Mouse (Mus musculus) adrenal gland, postnatal 25 days (tissue): ENCODE data around the gene Rmnd5b. TPM values are rescaled to one million over a fixed set of nuclear protein-coding genes. Genes with fewer than 3 reads are reported as not detected.
"Not testable (repeated sequence)": the region's sequence is repeated elsewhere in the genome, so short reads cannot be mapped to it uniquely, and the experiment has no call there.

Source experiments
- DNase-seq: peaks from one replicate; pipeline ENCODE4 v3.0.0; 2021; ENCODE audit warnings: mixed read lengths
- long read RNA-seq: library from polyadenylated mRNA; stranded (forward); transcript quantifications from one replicate; pipeline ENCODE4 v2.0.0, GENCODE M21; 2021
- total RNA-seq: library from RNA; stranded (reverse); gene quantifications from 2 replicates; pipeline ENCODE4 v1.2.3, GENCODE M21; 2021

Gene Rmnd5b
- 54.7 and 55.8 TPM in 2 replicates for total RNA-seq
- long read RNA-seq, transcript Rmnd5b-201 (10 exons, 1,946 nt): major isoform, 84 of 97 reads
- long read RNA-seq, partial matches to known transcripts: 3 of 97 reads
- long read RNA-seq, other reads (novel, unspliced or antisense): 10 of 97 reads

DNA sequence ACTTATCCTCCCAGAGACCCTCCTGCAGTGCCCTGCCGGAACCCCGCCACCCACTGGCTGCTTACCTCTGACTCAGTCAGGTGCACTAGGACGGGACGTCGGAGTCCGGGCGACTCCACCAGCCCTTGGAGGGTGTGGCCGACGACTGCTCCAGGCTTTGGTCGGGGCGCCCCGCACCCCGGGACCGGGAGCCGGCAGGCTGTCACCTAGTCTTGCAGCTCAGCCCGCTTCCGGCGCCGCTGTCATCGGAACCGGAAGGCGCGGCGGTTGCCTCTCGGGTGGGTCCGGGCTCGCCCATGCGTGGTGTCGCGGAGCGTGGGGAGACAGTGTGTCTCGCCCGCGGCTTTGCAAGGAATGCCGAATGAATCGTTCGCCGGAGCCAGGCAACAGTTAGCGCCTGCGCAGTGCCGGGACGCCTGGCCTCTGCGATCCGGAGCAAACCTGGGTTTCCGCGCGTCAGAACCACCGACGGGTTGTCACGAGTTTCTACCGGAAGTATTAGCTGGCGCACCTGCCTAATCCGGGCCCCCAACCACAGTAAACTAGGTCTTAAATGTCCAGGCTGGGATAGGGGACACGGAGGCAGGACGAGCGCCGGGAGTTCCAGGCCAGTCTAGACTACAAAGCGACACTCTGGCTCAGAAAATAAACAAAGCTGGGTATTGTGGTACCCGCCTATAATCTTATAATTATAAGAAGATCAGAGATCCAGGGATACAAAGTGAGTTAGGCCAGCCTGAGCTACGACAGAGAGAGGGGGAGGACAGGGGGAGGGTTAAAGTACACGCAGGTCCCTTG, at the start of gene Rmnd5b:
Rmnd5b (minus strand) TSS at position 372 of the 798 bp plus-strand sequence.
- peak; percentile 87 for DNase-seq

DNA sequence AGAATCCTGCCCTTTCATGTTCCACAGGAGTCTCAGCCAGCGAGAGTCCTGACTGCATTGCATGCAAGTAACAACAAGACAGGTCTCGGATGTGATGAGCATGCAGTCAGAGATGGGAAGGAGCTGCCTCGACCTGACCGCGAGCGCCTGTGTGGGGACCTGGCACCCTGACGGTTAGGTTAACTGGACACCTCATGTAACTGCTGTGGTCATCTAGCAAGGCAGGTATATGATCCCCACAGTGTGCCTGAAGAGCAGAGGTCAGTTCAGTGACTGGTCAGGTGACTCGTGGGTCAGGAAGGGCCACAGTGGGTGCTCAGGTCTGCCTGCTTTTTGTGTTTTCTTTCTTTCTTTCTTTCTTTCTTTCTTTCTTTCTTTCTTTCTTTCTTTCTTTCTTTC, 46.3 kb upstream of the Rmnd5b start:
- DNase-seq: no peak

DNA sequence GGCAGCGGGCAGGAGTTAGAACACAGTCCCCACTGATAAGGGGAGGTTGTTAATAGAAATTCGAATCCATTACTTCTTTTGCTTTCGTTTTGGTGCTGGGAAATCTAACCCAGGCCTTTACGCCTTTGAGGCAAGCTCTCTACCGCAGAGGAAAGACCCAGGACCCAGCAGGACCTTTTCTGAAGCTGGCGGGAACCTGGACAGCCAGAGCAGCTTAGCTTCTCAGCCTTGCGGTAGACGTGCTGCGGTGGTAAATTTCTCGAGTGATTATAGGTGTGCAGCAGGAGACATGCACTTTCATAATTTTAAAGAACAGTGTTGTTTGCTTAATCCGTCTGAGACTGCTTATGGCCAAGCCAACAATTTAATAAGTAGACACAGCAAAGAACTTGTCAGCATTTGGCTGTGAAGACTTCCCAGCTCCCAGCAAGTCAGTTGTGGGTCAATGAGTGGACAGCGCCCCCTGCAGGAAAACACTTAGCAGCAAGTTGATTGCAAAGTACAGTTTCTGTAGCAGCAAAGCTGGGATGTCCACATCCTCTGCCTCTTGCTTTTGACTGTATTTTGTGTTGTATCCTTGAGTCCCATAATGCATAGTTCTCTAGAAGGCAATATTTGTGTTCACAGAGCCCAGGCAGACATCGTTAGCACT, 45.8 kb upstream of the Rmnd5b start:
- DNase-seq: peak; percentile 88

DNA sequence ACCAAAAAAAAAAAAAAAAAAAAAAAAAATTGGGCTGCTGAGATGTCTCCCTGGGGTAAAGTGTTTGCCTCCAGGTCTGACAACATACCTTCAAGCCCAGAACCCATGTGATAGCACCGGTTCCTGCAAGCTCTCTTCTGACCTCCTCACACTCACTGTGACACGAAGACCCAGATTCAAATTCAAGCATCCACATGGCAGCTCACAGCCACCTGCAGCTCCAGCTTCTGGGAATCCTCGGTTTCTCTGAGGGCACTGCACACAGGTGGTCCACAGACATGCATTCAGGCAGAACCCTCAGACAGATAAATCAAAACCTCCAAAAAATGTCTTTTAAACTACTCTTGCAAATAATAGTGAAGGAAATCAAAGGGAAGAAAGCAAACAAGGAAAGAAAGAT, 43.8 kb upstream of the Rmnd5b start:
- DNase-seq: no peak

DNA sequence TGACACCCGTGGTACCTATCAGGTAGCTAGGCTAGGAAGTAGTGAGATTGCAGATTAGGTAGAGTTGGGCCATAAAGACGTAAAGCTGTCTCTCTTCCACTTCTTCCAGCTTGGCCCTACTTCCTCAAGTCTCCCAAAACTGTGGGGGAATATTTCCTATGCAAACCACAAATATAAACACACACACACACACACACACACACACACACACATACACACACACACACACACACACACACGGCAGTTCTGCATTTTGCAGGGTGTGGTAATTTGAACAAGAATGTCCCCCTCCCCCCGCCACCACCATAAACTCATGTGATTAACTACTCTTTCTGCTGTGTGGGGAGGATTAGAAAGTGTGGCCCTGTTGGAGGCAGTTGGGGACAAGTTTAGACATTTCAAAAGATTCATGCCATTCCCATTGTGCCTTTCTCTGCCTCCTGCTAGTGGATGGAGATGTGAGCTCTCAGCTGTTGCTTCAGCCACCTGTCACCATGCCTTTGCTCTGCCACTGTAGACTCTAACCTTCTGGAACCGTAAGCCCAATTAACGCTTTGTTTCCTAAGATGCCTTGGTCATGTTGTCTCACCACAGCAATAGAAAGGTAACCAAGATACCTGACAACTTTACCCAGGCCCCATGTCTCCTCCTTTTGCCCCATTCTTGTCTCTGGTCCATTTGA, 42.2 kb upstream of the Rmnd5b start:
- no peak for DNase-seq

DNA sequence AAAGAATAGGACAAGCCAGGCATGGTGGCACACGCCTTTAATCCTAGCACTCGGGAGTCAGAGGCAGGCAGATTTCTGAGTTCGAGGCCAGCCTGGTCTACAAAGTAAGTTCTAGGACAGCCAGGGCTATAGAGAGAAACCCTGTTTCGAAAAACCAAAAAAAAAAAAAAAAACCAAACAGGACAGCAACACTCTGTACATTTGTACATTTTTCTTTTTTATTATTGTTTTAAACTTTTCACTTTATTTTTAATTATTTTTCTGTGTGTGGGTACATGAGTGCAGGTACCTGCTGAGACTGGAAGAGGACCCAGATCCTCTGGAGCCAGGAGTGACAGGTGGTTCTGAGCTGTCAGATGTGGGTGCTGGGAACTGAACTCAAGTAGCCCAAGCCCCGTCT, 39.7 kb upstream of the Rmnd5b start:
- DNase-seq: no peak

DNA sequence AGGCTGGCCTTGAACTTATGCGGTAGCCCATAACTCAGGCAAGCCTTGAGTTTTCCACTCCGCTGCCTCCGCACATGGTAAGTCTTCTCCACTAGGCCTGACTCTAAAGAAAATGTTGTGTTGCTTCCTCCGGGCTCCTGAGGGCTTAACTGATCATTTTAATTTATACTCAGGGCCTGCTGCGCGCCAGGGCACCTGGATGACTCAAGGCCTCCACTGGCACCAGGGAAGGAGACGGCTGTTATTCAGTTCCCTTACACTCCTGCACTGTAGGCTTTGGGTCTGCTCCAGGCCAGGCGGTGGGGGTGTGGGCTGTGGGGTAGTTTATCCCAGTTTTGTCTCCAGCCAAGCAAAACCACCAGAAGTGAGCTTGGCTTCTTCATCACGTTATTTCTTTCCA, 37.6 kb upstream of the Rmnd5b start:
- no peak for DNase-seq

DNA sequence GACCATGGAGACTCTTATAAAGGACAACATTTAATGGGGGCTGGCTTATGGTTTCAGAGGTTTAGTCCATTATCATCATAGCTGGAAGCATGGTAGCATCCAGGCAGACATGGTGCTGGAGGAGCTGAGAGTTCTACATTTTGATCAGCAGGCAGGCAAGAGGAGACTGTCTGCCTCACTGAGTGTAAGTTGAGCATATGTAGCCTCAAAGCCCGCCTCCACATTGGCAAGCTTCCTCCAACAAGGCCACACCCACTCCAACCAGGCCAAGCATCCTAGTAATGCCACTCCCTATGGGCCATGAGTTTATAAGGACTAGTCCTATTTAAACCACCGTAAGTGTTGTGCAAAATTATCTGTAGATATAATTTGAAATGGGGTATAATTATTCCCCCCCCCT, 35.7 kb upstream of the Rmnd5b start:
- no peak for DNase-seq

DNA sequence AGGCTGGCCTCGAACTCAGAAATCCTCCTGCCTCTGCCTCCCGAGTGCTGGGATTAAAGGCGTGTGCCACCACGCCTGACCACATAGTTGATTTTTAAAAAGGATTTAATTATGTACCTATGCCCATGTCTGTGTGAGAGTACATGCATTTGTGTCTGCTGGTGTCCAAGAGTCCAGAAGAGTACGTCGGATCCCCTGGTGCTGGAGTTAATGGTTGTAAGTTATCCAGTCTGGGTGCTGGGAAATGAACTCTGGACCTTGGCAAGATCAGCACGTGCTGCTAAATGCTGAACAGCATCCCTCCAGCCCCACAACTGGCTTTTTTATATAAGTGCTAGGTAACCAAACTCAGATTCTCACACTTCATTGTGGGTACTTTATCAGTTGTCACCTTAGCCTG, 35.1 kb upstream of the Rmnd5b start:
- no peak for DNase-seq

DNA sequence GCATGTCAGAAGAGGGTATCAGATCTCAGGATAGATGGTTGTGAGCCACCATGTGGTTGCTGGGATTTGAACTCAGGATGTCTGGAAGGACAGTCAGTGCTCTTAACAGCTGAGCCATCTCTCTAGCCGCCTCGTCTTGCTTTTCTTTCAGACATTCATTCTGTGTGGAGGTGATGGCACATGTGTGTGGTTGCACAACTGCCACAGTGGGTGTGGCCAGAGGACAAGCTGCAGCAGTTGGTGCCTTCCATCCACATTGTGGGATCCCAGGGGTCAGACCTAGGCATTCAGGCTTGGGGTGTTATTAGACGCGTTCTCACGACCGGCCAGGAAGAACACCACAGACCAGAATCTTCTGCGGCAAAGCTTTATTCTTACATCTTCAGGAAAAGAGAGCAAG, 29.1 kb upstream of the Rmnd5b start:
- not testable (repeated sequence) for DNase-seq

DNA sequence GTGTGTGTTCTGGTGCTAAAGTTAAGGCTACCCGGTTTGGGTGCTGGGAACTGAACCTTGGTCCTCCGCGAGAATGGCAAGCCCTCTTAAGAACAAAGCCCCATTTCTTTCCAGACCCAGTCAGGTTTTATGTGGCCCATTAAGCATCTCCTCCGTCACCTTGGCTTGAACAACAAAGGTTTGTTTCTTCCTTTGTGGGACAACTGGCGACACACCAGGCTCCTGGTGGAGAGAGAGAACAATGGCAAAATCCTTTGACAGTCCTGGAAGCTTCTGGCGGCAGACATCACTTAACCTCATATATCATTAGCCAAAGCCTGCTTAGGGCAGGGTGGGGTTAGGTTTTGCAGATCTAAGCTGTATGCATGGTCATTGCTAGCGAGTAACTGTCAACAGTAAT, 26.9 kb upstream of the Rmnd5b start:
- DNase-seq: no peak

DNA sequence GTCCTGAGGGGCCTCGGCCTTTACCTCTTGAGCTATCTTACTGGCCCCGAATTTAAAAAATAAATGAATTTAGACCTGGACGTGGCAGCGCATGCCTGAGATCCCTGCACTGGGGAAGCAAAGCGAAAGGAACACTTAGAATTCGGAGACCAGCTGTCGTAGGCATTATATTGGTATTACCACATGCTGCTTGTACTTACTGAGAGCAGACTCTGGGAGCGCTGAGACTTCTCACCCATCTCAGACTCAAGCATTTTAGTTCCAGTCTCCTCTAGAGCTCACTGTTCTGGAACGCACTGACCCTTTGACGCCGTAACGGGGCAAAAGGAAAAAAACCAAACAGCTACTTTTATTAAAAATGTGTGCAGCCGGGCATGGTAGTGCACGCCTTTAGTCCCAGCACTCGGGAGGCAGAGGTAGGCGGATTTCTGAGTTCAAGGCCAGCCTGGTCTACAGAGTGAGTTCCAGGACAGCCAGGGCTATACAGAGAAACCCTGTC, 26.2 kb upstream of the Rmnd5b start:
- no peak for DNase-seq

DNA sequence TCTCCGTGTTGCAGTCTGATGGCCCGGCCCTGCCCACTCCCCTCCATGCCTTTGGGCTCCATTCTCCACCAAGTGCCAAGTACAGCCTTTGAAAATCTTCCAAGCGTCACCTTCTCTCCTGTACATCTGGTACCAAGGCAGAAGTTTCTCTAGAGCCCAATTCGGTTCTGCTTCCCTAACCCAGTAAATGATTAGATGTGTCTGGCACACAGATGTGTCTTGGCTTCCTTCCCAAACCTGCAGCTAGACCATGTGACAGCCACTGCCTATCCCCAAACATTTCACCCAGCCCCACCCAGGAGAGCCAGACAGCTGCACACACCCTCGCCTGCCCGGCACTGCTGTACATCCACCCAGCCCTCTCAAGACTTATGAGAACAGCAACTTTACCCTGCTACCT, 23.0 kb upstream of the Rmnd5b start:
- DNase-seq: no peak

DNA sequence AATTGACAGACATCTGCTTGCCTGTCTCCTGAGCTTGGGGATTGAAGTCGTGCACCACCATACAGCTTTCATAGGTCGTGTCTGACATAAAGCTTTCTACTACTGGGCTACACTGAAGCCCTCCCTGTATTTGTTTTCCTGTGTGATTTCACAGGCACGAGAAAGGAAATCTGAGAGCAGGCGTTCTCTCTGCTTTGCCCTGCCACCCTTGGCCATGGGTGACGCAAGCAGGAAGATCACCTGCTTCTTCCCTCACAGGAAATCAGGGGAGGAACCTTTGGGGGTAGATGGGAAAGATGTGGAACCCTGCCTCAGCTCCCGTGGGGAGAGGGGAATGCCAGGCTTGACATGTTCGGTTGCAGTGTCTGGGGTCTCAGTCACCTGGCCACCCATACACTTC, 22.6 kb upstream of the Rmnd5b start:
- no peak for DNase-seq

DNA sequence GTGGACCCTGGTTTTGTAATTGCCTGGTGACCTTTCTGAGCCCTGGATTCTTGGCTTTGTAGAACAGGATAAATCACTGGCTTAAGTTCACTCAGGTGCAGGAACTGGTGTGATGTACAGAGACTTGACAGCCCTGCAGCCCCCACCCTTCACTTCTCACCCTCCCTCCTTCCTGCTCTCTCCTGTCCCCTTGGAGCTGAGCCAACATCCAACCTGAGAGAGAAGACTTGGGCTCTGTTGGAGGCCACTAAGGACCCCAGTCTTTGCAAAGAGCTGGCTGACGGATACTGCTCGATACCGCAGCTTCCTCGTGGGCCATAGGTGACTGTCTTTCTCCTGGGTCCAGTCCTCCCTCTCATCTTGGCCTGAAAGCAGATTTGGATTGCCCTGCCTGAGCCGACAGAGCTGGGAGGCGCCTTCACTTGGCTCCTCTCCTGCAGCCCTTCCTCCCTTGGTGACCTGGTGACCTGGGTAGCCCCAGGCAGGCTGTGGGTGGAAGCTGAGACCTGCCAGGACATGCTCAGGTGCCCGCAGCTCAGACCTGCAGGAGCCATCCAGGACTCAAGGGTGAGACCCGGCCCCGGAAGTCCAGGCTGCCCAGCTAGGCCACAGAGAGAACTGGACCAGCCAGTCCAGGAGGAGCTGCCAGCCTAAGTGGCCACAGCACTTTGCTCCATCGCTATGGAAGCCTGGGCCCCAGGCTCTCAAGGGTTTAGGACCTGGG, 21.3 kb upstream of the Rmnd5b start:
- no peak for DNase-seq

DNA sequence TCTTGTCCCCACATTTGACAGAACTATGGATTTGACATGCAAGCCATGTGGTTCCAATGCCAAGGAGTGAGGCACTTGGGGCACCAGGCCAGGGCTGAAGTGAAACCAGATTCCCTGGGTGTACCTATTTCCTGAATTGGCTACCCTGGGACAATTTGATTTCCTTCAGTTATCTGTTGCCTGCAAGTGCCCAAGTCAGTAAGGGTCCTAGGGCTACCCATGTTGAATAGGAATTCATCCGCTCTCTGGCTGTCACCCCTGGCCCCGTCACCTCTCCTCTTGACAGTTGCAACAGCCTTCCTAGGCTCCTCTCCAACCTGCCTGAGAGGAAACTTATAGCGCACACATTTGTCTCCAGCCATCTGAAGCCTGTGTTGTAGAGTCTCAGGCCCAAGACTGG, 19.2 kb upstream of the Rmnd5b start:
- DNase-seq: no peak

DNA sequence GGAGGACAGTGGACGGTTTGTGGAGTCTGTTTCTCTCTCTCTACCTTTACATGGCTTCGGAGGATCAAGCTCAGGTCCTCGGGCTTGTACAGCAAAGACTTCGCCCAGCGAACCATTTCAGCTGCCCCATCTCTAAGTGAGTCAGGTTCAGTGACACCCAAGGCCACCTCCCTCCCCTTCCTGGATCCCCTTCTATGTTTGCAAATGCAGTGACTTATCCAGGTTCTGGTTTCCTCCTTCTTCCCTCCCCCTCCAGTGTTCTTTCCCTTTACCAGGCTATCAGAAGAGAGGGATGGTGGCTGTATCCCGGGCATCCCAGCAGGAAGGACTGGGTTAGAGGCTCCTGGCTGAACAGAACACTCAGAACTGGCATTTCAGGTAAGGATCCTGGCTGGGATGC, 18.0 kb upstream of the Rmnd5b start:
- no peak for DNase-seq

DNA sequence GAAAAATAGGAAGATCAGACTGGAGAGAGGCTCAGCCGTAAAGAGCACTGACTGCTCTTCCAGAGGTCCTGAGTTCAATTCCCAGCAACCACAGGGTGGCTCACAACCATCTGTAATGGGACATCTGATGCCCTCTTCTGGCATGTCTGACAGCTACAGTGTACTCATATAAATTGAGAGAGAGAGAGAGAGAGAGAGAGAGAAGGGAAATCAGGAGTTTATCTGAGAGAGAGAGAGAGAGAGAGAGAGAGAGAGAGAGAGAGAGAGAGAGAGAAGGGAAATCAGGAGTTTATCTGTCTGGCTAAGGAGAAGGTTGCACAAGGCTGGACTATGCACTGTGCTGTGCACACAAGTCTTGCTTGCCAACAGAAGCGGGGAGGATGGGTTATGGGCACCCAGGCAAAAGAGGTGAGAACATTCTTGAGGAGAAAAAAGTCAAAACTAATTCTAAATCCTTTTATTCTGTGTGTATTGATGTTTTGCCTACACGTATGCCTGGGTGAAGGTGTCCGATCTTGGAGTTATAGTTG, 17.3 kb upstream of the Rmnd5b start:
- DNase-seq: no peak

DNA sequence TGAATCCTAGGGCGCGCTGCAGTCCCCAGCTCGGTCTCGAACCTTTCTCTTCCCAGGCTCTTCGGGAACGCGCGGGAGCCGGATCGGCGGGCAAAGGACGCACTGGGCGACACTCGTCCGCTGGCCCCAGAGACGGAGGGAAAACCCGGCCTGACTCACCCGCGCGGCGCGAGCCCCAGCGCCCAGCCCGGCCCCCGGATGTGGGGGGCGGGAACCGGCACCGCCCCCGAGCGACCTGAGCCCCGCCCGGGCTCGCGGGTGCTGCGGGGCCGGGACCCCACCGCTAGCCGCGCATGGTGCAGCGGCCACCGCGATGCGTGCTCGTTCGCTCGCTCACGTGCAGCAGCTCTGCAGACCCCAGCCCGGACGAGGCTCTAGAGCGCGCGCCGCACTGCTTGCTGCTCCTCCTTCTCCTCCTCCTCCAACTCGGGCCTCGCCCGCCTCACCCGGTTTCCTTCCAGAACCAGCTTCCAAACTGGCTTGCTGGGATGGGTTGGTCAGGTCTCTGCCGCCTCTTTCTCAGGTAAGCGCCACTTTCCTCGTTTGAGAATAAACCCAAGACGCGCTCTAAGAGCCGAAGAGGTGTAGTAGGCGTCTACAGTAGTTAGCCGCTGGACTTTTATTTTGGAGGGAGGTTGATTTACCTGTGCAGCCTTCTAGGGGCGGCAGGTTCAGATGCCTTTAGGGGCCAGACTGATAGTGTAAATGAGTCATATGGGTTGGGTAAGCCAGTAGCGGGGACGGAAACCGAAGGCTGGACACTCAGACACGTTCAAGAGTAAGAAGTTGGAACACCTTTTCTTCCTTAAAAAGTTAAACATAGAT, 15.2 kb upstream of the Rmnd5b start, which contains the start of the genes N4bp3 and D930048N14Rik:
N4bp3 (minus strand) TSS at position 152 of the 825 bp plus-strand sequence.
D930048N14Rik (plus strand) TSS at position 264 of the 825 bp plus-strand sequence.
- peak; percentile 88 for DNase-seq

DNA sequence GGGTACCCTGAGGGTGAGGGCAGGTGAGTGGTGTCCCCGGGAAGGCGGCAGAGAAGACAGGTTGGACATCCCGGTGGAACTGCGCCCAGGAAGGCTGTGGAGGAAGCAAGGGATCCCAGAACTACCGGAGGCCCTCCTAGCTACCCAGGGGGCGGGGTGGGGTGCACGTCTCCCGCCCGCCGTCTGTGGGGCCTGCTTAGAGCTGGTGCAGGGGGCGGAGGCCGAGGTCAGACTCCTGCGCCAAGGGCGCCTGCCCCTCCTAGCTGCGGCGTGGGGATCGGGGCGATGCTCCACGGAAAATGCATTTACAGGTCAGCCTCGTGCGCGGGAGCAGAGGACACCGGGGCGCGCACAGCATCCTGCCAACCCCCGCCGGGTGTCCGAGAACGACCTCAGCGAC, 14.6 kb upstream of the Rmnd5b start:
- DNase-seq: no peak

DNA sequence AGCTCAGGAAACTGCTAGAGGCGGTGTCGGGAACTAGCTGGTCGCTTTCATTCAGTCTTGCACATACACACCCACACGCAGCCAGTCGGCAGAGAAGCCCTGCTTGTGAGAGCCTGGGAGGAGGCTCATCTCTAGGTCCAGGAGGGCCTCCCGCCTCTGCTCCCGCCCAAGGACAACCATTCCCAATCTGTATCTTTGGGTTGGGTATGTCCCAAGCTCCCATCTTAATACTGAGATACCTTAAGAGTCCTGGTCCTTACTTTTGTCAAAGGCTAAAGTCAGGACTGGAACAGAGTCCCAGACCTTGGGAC, 14.1 kb upstream of the Rmnd5b start:
- no peak for DNase-seq
